Mouse (Mus musculus) erythroblast, embryonic 14.5 days (primary cell): ENCODE measurements around the gene Cerkl. TPM values are rescaled to one million over a fixed set of nuclear protein-coding genes. Genes with fewer than 3 reads are reported as not detected.

Experiments used
- H3K27me3 ChIP-seq: 2 replicates; pipeline ENCODE4 v1.6.1; 2012; ENCODE audit warnings: inconsistent platforms; ENCODE audit not compliant: control insufficient read depth
- H3K36me3 ChIP-seq: 2 replicates; pipeline ENCODE4 v1.6.1; 2012; ENCODE audit warnings: mild to moderate bottlenecking, inconsistent platforms; ENCODE audit not compliant: control insufficient read depth
- H3K4me1 ChIP-seq: 2 replicates; pipeline ENCODE4 v1.6.1; 2012; ENCODE audit warnings: inconsistent platforms; ENCODE audit not compliant: control insufficient read depth
- H3K4me3 ChIP-seq: replicated peaks from 2 replicates; pipeline ENCODE3; 2012; ENCODE audit warnings: moderate library complexity, mild to moderate bottlenecking, inconsistent platforms
- H3K9me3 ChIP-seq: 2 replicates; pipeline ENCODE4 v1.6.1; 2012; ENCODE audit warnings: low read length, inconsistent platforms, mixed read lengths; ENCODE audit not compliant: control insufficient read depth
- GATA1 ChIP-seq: IDR thresholded peaks from 2 replicates; pipeline ENCODE4 v1.6.1; 2012; ENCODE audit warnings: low read length, inconsistent platforms, mixed read lengths
- TAL1 ChIP-seq: IDR thresholded peaks from 3 replicates; pipeline ENCODE4 v1.6.1; 2012; ENCODE audit warnings: low read length, inconsistent platforms, mixed read lengths
- polyA plus RNA-seq: library from polyadenylated mRNA; stranded (reverse); fragments of >175 nt; gene quantifications from 2 replicates; pipeline ENCODE4 v1.2.3, GENCODE M21; 2012

The Cerkl gene
- polyA plus RNA-seq, 1 experiment: 0.02 TPM

DNA sequence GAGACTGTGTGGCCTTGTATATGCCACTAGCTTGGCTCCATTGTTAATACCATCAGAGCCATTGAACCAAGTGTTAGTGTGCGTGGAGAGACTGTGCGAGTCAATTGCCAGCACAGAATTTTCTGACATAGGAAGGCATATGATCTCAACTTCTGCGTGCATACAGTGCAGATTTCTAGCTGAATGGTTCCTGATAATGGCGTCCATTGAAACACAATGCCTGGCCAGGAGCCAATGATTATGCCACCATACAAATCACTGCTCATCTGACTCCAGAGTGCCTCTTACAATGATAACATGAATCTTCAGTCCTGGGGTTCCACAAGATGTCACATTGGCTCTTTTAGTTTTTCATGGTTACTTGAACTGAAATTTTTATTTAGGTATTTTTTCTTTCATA lies 7.2 kb downstream of the Cerkl start:
- H3K27me3 ChIP-seq: peaks cover 16% of the 10 kb centered on the region
- H3K4me3 ChIP-seq: no peak overlapping the region
- TF ChIP-seq TAL1 (no peak), GATA1 (no peak)
- no peaks in the 10 kb centered on the region for H3K9me3 ChIP-seq
- no peaks in the 10 kb centered on the region for H3K4me1 ChIP-seq
- H3K36me3 ChIP-seq: no peaks in the 10 kb centered on the region

DNA sequence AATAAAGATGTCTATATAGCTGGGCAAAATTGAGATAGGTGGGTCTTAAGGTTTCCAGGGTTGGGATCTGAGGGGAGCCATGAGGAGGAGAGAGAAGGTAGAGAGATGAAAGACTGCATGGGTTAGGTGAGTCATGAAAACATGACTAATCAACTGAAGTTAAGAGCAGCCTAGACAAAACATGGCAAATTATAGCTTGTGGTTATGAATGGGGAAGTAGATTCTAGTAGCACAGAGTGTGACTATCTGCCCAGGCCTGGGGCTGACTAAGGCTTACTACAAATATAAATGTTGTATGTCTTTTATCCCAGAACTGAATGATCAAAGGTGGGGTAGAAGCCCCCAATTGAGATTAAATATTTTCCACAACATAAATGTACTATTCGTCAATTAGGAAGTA lies 9.4 kb downstream of the Cerkl start:
- no peaks in the 10 kb centered on the region for H3K36me3 ChIP-seq
- H3K4me3 ChIP-seq: no peak overlapping the region
- peaks cover 3% of the 10 kb centered on the region for H3K27me3 ChIP-seq
- no peak for TF ChIP-seq GATA1
- no peak for TF ChIP-seq TAL1
- H3K4me1 ChIP-seq: no peaks in the 10 kb centered on the region
- H3K9me3 ChIP-seq: no peaks in the 10 kb centered on the region

DNA sequence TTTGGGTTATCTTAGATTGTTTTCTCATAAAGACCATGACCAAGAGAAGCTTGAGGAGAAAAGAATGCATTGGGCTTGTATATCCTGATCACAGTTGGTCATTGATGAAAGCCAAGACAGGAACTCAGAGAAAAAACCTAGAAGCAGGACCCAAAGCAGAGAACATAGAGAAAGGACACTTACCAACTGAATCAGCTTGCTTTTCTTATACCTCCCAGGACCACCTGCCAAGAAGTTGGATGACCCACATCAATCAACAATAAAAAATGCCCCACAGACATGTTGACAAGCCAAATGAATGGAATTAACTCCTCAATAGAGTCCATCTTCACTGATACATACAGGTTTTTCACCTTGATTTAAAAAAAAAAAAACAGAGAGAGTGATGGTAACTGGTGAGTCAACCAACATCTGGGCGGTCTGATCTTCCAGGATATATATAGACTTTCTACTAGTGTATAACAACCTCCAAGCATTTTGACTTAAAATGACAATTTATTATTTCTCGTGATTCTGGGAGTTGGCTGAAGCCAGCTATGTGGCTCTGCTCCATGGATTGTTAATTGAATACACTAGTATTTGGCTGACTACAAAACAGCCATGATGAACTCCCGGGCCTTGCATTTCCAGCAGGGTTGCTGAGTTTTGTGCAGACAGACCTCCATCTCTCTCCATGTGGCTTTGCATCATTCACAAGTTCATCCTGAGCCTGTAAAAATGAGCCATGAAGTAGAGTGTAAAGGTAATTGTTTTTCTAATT lies 12.5 kb downstream of the Cerkl start:
- Histone ChIP-seq H3K9me3 (no peaks in the 10 kb centered on the region), H3K4me1 (no peaks in the 10 kb centered on the region), H3K27me3 (no peaks in the 10 kb centered on the region), H3K36me3 (no peaks in the 10 kb centered on the region), H3K4me3 (no peak overlapping the region)
- TF ChIP-seq TAL1 (no peak), GATA1 (no peak)

DNA sequence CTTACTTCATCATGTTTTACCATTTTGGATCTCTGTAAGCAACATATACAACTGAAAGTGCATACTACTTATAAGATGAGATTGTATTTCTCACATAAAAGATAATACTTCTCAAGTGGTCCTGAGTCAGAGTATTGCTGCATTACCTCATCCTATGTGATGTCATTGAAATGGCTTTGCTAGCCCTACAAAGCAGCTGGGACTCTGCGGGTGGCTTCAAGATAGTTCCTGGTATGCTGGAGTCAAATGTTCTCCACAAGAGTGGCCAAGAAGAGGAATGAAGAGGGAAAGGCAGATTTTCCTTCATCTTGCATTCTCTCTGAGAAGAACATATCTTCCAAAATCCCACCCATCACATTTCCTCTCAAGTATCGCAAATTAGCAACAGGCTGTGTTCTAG lies 13.2 kb downstream of the Cerkl start:
- Histone ChIP-seq H3K36me3 (no peaks in the 10 kb centered on the region), H3K27me3 (no peaks in the 10 kb centered on the region), H3K4me1 (no peaks in the 10 kb centered on the region), H3K9me3 (no peaks in the 10 kb centered on the region), H3K4me3 (no peak overlapping the region)
- TF ChIP-seq TAL1: no peak
- TF ChIP-seq GATA1: no peak

- no peaks in the 10 kb centered on the region for H3K27me3 ChIP-seq
These were observed 13.7 kb downstream of the Cerkl start for GRCm38 (mm10) chr2:79442906-79443305.

DNA sequence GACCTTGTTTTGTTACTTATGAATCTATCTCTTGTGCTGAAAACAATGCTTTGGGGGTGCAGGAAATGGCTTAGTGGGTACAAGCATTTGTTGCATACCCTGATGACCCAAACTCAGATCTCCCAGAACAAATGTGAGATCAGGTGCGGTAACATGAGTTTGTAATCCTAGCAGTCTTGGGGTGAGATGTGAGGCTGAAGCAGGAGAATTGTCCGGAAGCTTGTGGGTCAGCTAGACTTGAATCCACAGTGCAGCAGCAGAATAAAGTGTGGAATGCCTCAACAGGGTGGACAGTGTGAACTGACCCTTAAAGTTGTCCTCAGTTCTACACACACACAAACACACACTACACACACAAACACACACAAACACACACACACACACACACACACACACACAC lies 14.4 kb downstream of the Cerkl start:
- Histone ChIP-seq H3K4me3 (no peak overlapping the region), H3K9me3 (no peaks in the 10 kb centered on the region), H3K27me3 (no peaks in the 10 kb centered on the region), H3K36me3 (no peaks in the 10 kb centered on the region), H3K4me1 (no peaks in the 10 kb centered on the region)
- TF ChIP-seq TAL1: no peak
- no peak for TF ChIP-seq GATA1

More at GRCm38 (mm10) chr2:79442906-79443305, 13.7 kb downstream of the Cerkl start:
- no peak for TF ChIP-seq GATA1
- no peak for TF ChIP-seq TAL1
- Histone ChIP-seq H3K9me3 (no peaks in the 10 kb centered on the region), H3K4me3 (no peak overlapping the region), H3K36me3 (no peaks in the 10 kb centered on the region), H3K4me1 (no peaks in the 10 kb centered on the region)

DNA sequence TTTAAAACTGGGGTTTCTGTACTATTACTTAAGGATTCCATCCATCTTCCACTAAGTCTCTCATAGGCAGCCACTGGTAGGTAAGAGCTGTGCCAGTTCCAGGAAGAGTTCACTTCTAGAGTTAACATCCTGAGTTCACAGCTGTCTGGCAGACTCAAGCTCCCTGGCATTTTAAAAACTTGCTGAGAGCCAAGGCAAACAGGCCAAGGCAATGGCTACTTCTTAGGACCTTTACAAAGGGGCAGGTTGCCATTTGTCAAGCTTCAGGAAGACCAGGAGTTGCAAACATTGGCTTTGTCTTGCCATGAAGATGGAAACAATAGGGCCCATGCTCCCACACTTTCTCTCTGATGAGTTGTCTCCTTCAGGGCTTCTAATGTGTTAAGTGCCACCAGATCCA lies 26.5 kb downstream of the Cerkl start:
- Histone ChIP-seq H3K4me1 (no peaks in the 10 kb centered on the region; the same call in 1 of the 2 replicates), H3K36me3 (no peaks in the 10 kb centered on the region), H3K9me3 (no peaks in the 10 kb centered on the region), H3K27me3 (peaks cover 25% of the 10 kb centered on the region), H3K4me3 (no peak overlapping the region)
- TF ChIP-seq GATA1: no peak
- TF ChIP-seq TAL1: no peak

DNA sequence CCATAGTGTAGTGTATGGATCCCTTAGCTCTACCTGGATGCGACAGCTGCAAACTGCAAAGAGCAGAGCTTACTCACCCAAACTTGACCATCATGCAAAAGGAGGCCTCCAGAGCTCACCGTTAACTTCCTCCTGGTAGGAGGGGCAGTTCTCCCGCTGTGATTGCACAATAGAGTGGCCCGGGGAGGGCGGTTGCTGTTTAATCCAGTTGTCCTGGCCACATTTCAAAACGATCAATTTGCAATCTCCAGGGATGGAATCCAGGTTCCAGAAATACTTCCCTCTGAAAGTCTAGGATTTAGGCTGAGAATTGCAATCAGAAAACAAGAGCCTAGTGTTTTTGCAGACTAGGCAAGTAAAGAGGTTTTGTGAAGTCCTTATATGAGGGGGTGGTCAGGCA lies 26.9 kb downstream of the Cerkl start:
- H3K36me3 ChIP-seq: no peaks in the 10 kb centered on the region
- peaks cover 25% of the 10 kb centered on the region for H3K27me3 ChIP-seq
- H3K4me1 ChIP-seq: no peaks in the 10 kb centered on the region; the same call in 1 of the 2 replicates
- H3K4me3 ChIP-seq: no peak overlapping the region
- H3K9me3 ChIP-seq: no peaks in the 10 kb centered on the region
- TF ChIP-seq GATA1 (no peak), TAL1 (no peak)

DNA sequence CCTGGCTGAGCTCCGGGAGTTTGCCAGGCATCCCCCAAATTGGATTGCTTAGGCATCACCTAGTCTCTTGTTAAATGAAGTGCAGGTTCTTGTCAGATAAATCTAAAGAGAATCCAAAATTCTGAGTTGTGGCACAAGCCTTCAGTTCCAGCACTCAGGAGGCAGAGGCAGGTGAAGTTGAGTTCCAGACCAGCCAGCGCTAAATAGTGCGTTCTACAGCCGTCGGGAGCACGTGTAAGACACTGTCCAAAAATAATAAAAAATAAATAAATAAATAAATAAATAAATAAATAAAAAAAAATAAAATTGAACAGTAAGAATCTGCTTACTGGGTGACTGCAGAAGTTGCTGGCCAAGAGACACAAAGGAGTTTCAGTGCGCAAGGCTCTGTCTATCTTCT lies 27.5 kb downstream of the Cerkl start:
- Histone ChIP-seq H3K9me3 (no peaks in the 10 kb centered on the region), H3K27me3 (peaks cover 25% of the 10 kb centered on the region), H3K4me3 (peak overlapping the region; percentile 43), H3K36me3 (no peaks in the 10 kb centered on the region), H3K4me1 (no peaks in the 10 kb centered on the region; the same call in 1 of the 2 replicates)
- TF ChIP-seq GATA1 (no peak), TAL1 (no peak)
